ENCODE assay signal across 15 mouse cellular contexts in the genomic region with DNA sequence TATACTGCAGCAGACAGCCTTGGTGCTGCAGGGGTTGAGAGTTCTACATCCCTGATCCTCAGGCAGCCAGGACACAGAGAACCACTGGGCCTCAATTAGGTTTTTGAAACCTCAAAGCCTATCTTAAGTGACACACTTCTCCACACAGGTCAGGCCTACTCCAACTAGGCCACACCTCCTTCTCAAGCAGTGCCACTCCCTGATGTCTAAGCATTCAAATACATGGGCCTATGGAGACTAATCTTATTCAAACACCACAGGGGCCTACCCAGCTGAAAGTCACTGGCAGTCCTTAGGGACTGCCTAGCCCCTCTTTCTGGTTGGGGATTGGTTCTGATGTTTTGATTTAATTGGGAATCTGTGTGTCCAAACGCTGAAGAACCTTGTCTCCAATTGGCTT. TPM values are rescaled to one million over a fixed set of nuclear protein-coding genes. Genes with fewer than 3 reads are reported as not detected.
DNase-seq lines count a peak whose midpoint lies in the region; ATAC-seq lines count a peak whose summit lies in the region.
"Had no signal": no experiment of that assay in that cellular context is flagged by ENCODE, and none has a peak within 500 bp of the region (broad histone marks: within the 10 kb centered on the region; RNA-seq: fewer than 3 reads in every experiment).

No protein-coding gene starts in this region.

- 75% methylated on average over 1 of the region's 1 CpGs for WGBS in liver, embryonic 11.5 days
- 70% methylated on average over 1 of the region's 1 CpGs for WGBS in forebrain, embryonic 11.5 days

- H3K4me1 ChIP-seq in liver, embryonic 11.5 days (replicated peaks; ENCODE audit: control insufficient read depth, insufficient read depth, low read length): peaks cover 6% of the 10 kb centered on the region; the same call in 1 of the 2 replicates
- no peaks in the 10 kb centered on the region for H3K4me1 ChIP-seq in forebrain, embryonic 11.5 days (replicated peaks; ENCODE audit: control insufficient read depth, insufficient read depth, low read length)

- peak; percentile 6 to 34 for DNase-seq in spleen, postnatal 36 days (ENCODE audit: low spot score in 2 of 2)
- DNase-seq in spleen, postnatal 4 days (ENCODE audit: low spot score in 2 of 2): no peak
- DNase-seq in liver, embryonic 11.5 days (ENCODE audit: low spot score): no peak
- DNase-seq in lung, postnatal 10 days: peak; percentile 8
- no peak for DNase-seq in cerebellum, postnatal 36 days
- no peak for DNase-seq in forebrain, embryonic 11.5 days (ENCODE audit: low spot score)
- no peak for DNase-seq in gastrocnemius, postnatal 14 days
- DNase-seq: cerebellum, adult 9-11 months; heart, adult 18-20 months; heart, postnatal 14 days; right cerebral cortex, adult 18-20 months had no signal

- H3K27ac ChIP-seq in liver, embryonic 11.5 days (ENCODE audit: low read depth, low read length): no peak overlapping the region
- no peak overlapping the region for H3K27ac ChIP-seq in forebrain, embryonic 11.5 days (ENCODE audit: low read depth, low read length)
- H3K27ac ChIP-seq: layer of hippocampus, adult 2 months; macrophage had no signal

- ATAC-seq in liver, embryonic 11.5 days (replicated peaks; ENCODE audit: low FRiP score): peak; percentile 87
- ATAC-seq in forebrain, embryonic 11.5 days (replicated peaks; ENCODE audit: low FRiP score): no peak
- no peak for ATAC-seq in cerebellum, adult (ENCODE audit: insufficient number of reproducible peaks, low FRiP score, low TSS enrichment)
- ATAC-seq: hindbrain, embryonic 16.5 days had no signal

- no peaks in the 10 kb centered on the region for H3K27me3 ChIP-seq in liver, embryonic 11.5 days (replicated peaks; ENCODE audit: control insufficient read depth, insufficient read depth, low read length)
- no peaks in the 10 kb centered on the region for H3K27me3 ChIP-seq in forebrain, embryonic 11.5 days (ENCODE audit: control insufficient read depth, insufficient read depth, low read length)

- no peak overlapping the region for H3K9ac ChIP-seq in liver, embryonic 11.5 days (ENCODE audit: low read depth, low read length)
- H3K9ac ChIP-seq in forebrain, embryonic 11.5 days (ENCODE audit: low read length): no peak overlapping the region

- H3K4me2 ChIP-seq in liver, embryonic 11.5 days: no peak overlapping the region
- no peak overlapping the region for H3K4me2 ChIP-seq in forebrain, embryonic 11.5 days (ENCODE audit: low read depth, low read length, severe bottlenecking)

- H3K36me3 ChIP-seq in liver, embryonic 11.5 days (ENCODE audit: control insufficient read depth, insufficient read depth, low read length): 0 out of 2 replicates have a peak, but pooled peaks cover 3% of the 10 kb centered on the region
- no peaks in the 10 kb centered on the region for H3K36me3 ChIP-seq in forebrain, embryonic 11.5 days (ENCODE audit: control insufficient read depth, insufficient read depth, low read length)

- H3K9me3 ChIP-seq in liver, embryonic 11.5 days (ENCODE audit: control insufficient read depth, low read length): no peaks in the 10 kb centered on the region
- H3K9me3 ChIP-seq in forebrain, embryonic 11.5 days (ENCODE audit: control insufficient read depth, low read length): no peaks in the 10 kb centered on the region

- H3K4me3 ChIP-seq in liver, embryonic 11.5 days (ENCODE audit: low read depth, low read length): no peak overlapping the region
- no peak overlapping the region for H3K4me3 ChIP-seq in forebrain, embryonic 11.5 days (ENCODE audit: low read depth, low read length)
- H3K4me3 ChIP-seq: layer of hippocampus, adult 2 months had no signal

- intact Hi-C loops in gastrocnemius, postnatal 14 days (cut with DNase I; ENCODE audit: low total_unique reads): no loop called here

RNA-seq across cellular contexts. Expression of gene Stx17, which starts 31.1 kb away (rescaled TPM):
- polyA plus RNA-seq in liver, embryonic 11.5 days (2014; fragmentation: Nextera tagmentation; extraction: Ambion mirVana): 28.2 and 29.5 TPM in 2 replicates
- 24.9 and 29.9 TPM in 2 replicates for polyA plus RNA-seq in forebrain, embryonic 11.5 days (2014; fragmentation: Nextera tagmentation; extraction: Ambion mirVana)
- 10 to 100 TPM; 26.4 to 27.3 TPM for total RNA-seq in gastrocnemius, postnatal 14 days (2021)

Comparison
In these comparisons a context has a peak if more than half of its experiments do, and no peak if none do; other contexts are left out.
1. DNase-seq: peak in spleen, postnatal 36 days (2 of 2) and lung, postnatal 10 days (single experiment); none in spleen, postnatal 4 days (0 of 2), liver, embryonic 11.5 days (single experiment), cerebellum, postnatal 36 days (0 of 2), forebrain, embryonic 11.5 days (single experiment) and gastrocnemius, postnatal 14 days (single experiment).